Mouse (Mus musculus) stomach, embryonic 16.5 days (tissue): Measurements from ENCODE around the gene Hoxd8. TPM values are rescaled to one million over a fixed set of nuclear protein-coding genes. Genes with fewer than 3 reads are reported as not detected.

ENCODE experiments used
- ATAC-seq: fragments of 200-750 bp; cut with Nextera tagmentation; 2 replicates; pipeline ENCODE4 v1.8.0; 2017; ENCODE audit warnings: moderate number of reproducible peaks, moderate TSS enrichment; ENCODE audit not compliant: insufficient read depth, low FRiP score
- H3K27ac ChIP-seq: fragments of 300-500 bp; sonication (generic); 2 replicates; pipeline ENCODE4 v1.5.1; 2014; ENCODE audit warnings: low read length
- H3K27me3 ChIP-seq: fragments of 300-500 bp; sonication (generic); 2 replicates; pipeline ENCODE4 v1.6.1; 2014; ENCODE audit warnings: low read length, control low read depth, mixed read lengths; ENCODE audit not compliant: control insufficient read depth, insufficient read depth
- H3K36me3 ChIP-seq: fragments of 300-500 bp; sonication (generic); 2 replicates; pipeline ENCODE4 v1.6.1; 2014; ENCODE audit warnings: low read length; ENCODE audit not compliant: control insufficient read depth, insufficient read depth
- H3K4me1 ChIP-seq: fragments of 300-500 bp; sonication (generic); 2 replicates; pipeline ENCODE4 v1.6.1; 2014; ENCODE audit warnings: low read length, control low read depth, mixed read lengths; ENCODE audit not compliant: control insufficient read depth, insufficient read depth
- H3K4me2 ChIP-seq: fragments of 300-500 bp; sonication (generic); 2 replicates; pipeline ENCODE4 v1.6.1; 2014; ENCODE audit warnings: low read depth, low read length, mixed read lengths
- H3K4me3 ChIP-seq: fragments of 300-500 bp; sonication (generic); replicated peaks from 2 replicates; pipeline ENCODE4 v1.5.1; 2014; ENCODE audit warnings: mild to moderate bottlenecking, low read length
- H3K9ac ChIP-seq: fragments of 300-500 bp; sonication (generic); 2 replicates; pipeline ENCODE4 v1.6.1; 2014; ENCODE audit warnings: low read length
- H3K9me3 ChIP-seq: fragments of 300-500 bp; sonication (generic); replicated peaks from 2 replicates; pipeline ENCODE4 v1.6.1; 2016; ENCODE audit warnings: low read length, control low read depth; ENCODE audit not compliant: control insufficient read depth
- WGBS: fragments of 180-500 bp; shearing (Covaris S2); extraction: QIAGEN DNeasy Blood & Tissue Kit; methylation state at CpG from one replicate; pipeline ENCODE4 v1.1.7; 2014; 5-methylcytosine and 5-hydroxymethylcytosine counted together
- polyA plus RNA-seq: library from polyadenylated mRNA; unstranded; fragments of >200 nt; fragmentation: Nextera tagmentation; extraction: Ambion mirVana; gene quantifications from 2 replicates; pipeline ENCODE4 v1.2.1, GENCODE M21; 2015

Hoxd8 gene
- polyA plus RNA-seq, 1 experiment from 2014 or later: 1.7 TPM

DNA sequence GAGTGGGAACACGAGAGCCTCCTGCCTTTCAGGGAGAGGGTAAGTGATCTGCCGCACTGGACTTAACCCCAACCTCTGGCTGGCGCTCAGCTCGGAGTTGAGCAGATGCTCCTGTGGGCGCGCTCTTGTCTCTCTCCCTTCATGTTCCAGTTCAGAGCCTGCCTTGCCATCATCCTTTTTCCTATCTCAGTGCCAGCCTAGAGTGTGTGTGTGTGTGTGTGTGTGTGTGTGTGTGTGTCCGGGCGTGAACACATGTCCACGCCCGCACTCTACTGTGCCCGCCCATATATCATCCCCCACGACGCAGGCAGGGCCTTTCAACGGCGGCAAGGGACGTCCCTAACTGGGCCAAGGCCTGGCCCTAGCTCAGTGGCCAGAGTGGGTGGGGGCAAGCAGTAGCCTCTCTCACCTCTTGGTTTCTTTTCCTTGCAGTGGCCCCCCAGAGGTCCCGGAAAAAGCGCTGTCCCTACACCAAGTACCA is 20.9 kb upstream of the Hoxd8 start:
- Histone ChIP-seq H3K9ac (no peak overlapping the region), H3K27ac (no peak overlapping the region), H3K4me3 (no peak overlapping the region), H3K36me3 (no peaks in the 10 kb centered on the region), H3K27me3 (peaks cover 93% of the 10 kb centered on the region), H3K9me3 (no peaks in the 10 kb centered on the region), H3K4me2 (no peak overlapping the region), H3K4me1 (peaks cover 10% of the 10 kb centered on the region)
- WGBS: 1% methylated on average over 18 of the region's 18 CpGs
- ATAC-seq: no peak

DNA sequence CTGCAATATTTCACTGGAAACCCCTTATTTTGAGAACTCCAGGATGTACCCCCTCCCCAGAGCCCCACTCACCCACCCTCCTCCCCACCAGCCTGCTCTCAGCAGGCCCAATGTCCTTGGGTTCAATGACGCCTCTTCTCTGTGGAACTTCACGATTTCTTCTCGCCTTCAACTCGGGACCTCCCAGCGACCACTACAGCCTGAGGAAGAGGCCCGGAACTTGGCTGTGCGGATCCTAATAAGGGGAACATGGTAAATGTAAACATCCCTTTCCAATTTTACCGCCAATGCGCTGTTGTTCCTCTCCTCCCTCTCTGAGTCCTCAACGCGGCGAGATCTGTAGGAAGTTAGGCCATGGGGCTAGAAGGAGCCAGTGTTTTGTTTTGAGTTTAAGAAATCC is 20.3 kb upstream of the Hoxd8 start:
- H3K27ac ChIP-seq: no peak overlapping the region
- WGBS: 3% methylated on average over 12 of the region's 12 CpGs
- no peaks in the 10 kb centered on the region for H3K9me3 ChIP-seq
- no peak overlapping the region for H3K4me3 ChIP-seq
- no peak for ATAC-seq
- peaks cover 92% of the 10 kb centered on the region for H3K27me3 ChIP-seq
- H3K4me2 ChIP-seq: no peak overlapping the region
- H3K4me1 ChIP-seq: peaks cover 10% of the 10 kb centered on the region
- no peak overlapping the region for H3K9ac ChIP-seq
- no peaks in the 10 kb centered on the region for H3K36me3 ChIP-seq

DNA sequence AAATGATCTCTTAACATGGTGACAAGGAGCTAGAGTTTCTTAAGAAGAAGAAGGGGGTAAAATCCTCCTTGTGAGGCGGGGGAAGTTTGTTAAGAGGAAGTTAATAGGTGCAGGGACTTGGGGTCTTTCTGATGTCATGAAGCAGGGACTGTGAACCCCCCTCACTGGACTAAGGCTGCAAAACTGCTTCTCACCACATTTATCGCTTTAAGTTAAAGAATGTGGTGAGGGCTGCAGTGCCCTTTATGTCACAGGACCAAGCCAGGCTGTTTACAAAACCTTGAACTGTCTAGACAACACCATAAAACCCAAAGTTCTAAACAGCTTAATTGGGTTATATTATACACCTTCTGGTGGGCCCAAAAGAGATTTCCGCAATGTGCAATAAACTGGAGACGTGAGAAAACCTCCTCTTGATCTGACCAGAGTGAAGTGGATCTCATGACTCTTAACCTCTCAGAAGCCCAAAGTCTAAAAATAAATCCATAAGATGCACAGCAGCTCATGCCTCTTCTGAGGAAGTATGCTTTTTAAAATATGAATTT is 19.3 kb upstream of the Hoxd8 start:
- H3K4me2 ChIP-seq: no peak overlapping the region
- peaks cover 92% of the 10 kb centered on the region for H3K27me3 ChIP-seq
- H3K9me3 ChIP-seq: no peaks in the 10 kb centered on the region
- 14% methylated on average over 4 of the region's 4 CpGs for WGBS
- H3K27ac ChIP-seq: no peak overlapping the region
- H3K4me1 ChIP-seq: peaks cover 10% of the 10 kb centered on the region
- no peak overlapping the region for H3K4me3 ChIP-seq
- H3K9ac ChIP-seq: no peak overlapping the region
- H3K36me3 ChIP-seq: no peaks in the 10 kb centered on the region
- no peak for ATAC-seq

DNA sequence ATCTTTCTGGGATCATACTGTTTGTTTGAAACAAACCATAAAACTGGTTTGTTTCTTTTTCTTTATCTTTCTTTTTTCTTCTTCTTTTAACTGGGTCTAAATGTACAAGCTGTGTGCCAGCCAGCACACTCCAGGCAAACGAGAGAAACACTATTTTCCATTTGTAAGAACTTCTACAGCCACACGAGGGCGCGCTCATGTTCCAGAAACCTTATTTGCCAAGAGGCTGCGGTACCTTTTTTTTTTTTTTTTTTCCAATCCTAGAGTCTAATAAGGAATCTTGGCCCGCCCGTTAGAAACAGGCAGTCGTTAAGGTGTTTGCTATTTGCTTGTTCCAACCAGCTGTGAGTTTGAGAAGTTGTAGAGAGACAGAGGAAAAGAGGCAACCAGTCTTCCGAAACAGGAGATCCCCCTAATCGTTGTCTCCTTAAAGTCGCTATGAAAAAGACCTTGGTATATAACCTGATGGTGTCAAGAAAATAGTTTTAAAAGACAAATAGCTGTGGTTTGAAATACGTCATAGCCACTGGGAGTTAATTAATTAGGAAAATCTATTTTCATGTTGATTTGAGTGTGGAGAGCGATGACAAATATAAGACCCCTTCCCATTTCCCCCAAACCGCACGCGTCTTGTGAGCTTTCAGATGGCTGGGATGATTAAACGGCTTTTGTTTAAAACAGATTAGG is 18.0 kb upstream of the Hoxd8 start:
- H3K9me3 ChIP-seq: no peaks in the 10 kb centered on the region
- peaks cover 10% of the 10 kb centered on the region for H3K4me1 ChIP-seq
- ATAC-seq: no peak
- no peak overlapping the region for H3K4me3 ChIP-seq
- no peak overlapping the region for H3K4me2 ChIP-seq
- H3K36me3 ChIP-seq: no peaks in the 10 kb centered on the region
- H3K27me3 ChIP-seq: peaks cover 87% of the 10 kb centered on the region
- no peak overlapping the region for H3K27ac ChIP-seq
- no peak overlapping the region for H3K9ac ChIP-seq
- 6% methylated on average over 17 of the region's 17 CpGs for WGBS

DNA sequence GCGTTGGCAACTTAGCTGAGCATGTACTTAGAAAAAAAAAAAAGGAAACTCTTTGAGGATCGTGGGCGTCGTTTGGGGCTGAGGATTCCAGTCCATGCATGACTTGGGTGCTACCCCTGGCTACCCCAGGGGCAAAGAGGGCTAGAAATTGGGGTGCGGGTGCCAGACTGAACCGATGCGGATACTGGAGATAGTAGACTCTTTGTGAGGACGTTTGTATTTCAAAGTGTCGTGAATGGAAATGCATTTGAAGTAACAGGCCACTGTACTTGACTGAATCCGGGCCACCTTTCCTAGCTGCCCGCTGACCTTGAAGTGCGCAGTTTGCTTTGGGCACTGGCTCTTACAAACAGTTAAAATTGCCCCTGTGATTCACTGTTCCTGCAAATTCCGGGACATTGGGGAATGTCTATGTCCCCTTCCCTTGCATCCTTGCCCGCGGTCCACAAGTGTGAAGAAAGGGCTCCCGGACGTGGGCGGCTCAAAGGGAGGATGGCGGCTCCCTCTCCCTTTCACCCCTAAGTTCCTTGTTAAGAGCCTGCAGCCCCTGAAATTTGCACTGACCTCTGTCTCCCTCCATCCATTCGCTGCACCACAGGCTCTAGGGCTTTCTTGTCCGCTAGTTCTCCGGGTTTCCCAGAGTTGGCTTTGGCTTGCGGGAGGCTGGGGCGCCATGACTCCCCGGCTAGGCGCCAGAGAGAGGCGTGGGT is 17.3 kb upstream of the Hoxd8 start:
- H3K27ac ChIP-seq: no peak overlapping the region
- WGBS: 2% methylated on average over 27 of the region's 27 CpGs
- H3K9ac ChIP-seq: no peak overlapping the region
- H3K4me2 ChIP-seq: no peak overlapping the region
- H3K4me1 ChIP-seq: peaks cover 5% of the 10 kb centered on the region
- ATAC-seq: no peak
- H3K27me3 ChIP-seq: peaks cover 87% of the 10 kb centered on the region
- no peaks in the 10 kb centered on the region for H3K36me3 ChIP-seq
- H3K4me3 ChIP-seq: no peak overlapping the region
- no peaks in the 10 kb centered on the region for H3K9me3 ChIP-seq

DNA sequence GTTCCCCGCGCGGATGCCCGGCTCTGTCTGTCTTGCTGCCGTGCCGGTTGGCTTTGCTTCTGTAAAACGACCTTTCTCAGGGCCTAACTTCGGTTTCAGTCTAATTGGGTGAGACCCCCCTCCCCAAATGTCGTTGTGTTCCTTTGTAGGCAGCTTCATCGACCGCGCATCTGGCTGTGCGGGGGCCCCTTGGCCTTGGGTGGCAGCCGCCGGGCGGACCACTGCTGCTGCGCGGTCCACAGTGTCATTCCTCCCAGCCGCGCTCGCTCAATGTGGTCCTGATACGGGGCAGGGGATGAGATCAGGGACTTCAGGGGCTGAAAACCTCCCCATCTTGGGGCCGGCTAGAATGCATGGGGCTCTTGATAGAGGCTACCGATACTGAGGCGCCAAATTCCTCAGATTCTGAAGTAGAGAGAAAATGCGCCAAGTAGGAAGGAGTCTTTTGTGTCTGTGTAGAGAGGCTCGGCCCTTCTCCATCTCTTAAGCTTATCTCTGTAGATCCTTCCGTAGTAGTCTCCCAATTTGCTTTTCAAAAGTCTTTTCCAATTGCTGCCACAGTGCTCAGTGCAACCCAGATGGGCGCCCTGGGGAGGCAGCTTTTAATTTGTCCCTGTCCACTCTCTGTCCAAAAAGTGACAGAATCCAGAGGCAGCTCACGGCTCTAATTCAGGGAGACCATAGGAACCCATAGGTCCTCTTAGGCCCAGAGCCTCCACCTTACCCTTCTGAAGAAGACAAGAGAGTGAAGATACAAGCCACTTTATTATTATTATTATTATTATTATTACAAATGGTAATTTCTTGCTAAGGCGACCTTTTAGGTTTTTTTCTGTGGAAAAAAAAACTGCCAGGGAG is 16.5 kb upstream of the Hoxd8 start:
- no peak overlapping the region for H3K9ac ChIP-seq
- H3K27ac ChIP-seq: no peak overlapping the region
- H3K4me3 ChIP-seq: no peak overlapping the region
- H3K27me3 ChIP-seq: peaks cover 86% of the 10 kb centered on the region
- no peaks in the 10 kb centered on the region for H3K9me3 ChIP-seq
- WGBS: 2% methylated on average over 31 of the region's 31 CpGs
- peaks cover under 1% of the 10 kb centered on the region for H3K4me1 ChIP-seq
- H3K4me2 ChIP-seq: no peak overlapping the region
- ATAC-seq: no peak
- no peaks in the 10 kb centered on the region for H3K36me3 ChIP-seq

DNA sequence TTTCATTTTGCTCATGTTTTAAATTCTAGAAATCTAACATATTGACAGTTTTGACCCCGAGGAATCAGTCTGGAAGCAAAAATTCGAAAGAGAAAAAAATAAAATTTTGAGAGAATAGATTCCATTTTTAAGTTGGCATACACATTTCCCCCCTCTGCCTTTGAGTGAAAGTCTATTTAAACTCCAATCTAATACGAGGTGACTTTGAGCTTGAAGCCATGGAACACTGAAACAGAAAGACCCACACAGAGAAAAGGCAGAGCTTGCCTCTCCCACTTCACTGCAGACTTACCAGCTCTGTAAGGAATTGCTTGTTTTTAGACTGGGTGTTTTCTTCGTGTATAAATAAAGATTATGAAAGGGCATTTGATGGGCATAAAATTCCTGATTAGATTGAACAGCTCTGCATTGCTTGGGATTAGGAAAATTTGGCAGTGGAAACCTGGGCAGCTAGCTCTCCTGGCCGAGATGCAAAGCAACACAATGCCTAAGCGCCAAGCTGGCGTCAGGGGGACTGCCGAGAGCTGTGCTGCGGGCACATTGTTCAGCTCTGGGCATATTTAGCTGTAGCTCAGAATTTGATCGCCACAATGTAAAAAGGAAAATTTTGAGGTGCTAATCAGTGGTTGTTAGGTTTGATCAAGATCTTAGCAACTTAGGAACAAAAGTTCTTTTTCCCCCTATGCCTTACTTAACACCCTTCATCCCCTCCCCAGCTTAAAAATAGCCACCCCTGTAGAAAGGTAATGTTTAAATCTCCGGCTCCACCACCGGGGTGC is 15.4 kb upstream of the Hoxd8 start:
- Histone ChIP-seq H3K27me3 (peaks cover 86% of the 10 kb centered on the region), H3K9ac (no peak overlapping the region), H3K4me2 (no peak overlapping the region), H3K4me3 (no peak overlapping the region), H3K36me3 (no peaks in the 10 kb centered on the region), H3K27ac (no peak overlapping the region), H3K9me3 (no peaks in the 10 kb centered on the region), H3K4me1 (no peaks in the 10 kb centered on the region; the same call in 1 of the 2 replicates)
- no peak for ATAC-seq
- 5% methylated on average over 12 of the region's 12 CpGs for WGBS

DNA sequence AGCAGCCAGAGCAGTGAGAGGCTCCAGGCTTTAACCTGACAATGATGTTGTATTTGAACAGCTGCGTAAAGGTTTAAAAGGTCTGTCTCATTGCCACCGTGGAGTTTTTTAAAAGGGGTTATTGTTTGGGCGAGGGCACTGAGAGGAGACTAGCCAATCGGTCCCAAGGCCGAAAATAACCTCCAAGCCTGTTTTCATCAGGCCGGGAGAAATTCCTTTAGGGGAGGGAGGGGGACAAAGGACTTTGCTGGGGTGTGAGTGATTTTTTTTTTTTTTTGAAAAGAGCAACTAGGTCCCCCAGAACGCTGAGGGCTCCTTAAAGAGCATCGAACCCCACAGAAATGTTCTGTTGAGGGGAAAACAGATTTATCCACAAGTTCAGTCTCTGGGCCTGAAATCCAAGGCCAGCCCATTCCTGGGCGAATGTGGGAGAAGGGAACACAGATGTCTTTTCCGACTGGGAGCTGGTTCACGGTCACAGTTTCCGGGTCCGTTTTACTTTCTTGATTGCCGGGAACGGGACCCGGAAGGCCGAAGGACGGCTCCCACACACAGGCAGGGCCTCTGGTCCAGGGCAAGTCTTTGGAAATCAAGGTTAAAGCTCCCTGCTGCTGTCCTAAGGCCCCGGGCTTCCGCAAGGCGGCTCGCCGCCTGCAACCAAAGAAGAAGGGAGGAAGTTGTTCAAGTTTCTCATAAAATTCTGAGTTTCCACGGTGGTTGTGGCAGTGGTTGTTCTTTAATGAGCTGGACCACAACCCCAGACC is 14.7 kb upstream of the Hoxd8 start:
- H3K27ac ChIP-seq: no peak overlapping the region
- WGBS: 1% methylated on average over 24 of the region's 24 CpGs
- no peak for ATAC-seq
- no peak overlapping the region for H3K9ac ChIP-seq
- H3K4me3 ChIP-seq: no peak overlapping the region
- H3K4me2 ChIP-seq: no peak overlapping the region
- no peaks in the 10 kb centered on the region; the same call in 1 of the 2 replicates for H3K4me1 ChIP-seq
- peaks cover 86% of the 10 kb centered on the region for H3K27me3 ChIP-seq
- no peaks in the 10 kb centered on the region for H3K36me3 ChIP-seq
- H3K9me3 ChIP-seq: no peaks in the 10 kb centered on the region
